Mouse (Mus musculus) G1E (cell line): ENCODE measurements around the gene Ly6g6e. TPM values are rescaled to one million over a fixed set of nuclear protein-coding genes. Genes with fewer than 3 reads are reported as not detected.
A peak's percentile ranks its signal among the peaks of the same experiment; 100 is the strongest.
"Not testable (repeated sequence)": the region's sequence is repeated elsewhere in the genome, so short reads cannot be mapped to it uniquely, and the experiment has no call there.

ENCODE experiments used
- ATAC-seq: 2 replicates; pipeline ENCODE4 v1.8.0; 2016; ENCODE audit warnings: mild to moderate bottlenecking; ENCODE audit not compliant: insufficient number of reproducible peaks, poor library complexity, low FRiP score, severe bottlenecking; ENCODE audit errors: extremely low read depth
- DNase-seq: peaks from one replicate; pipeline ENCODE4 v3.0.0; 2012; ENCODE audit warnings: low spot score
- H3K27me3 ChIP-seq: 2 replicates; pipeline ENCODE4 v1.6.1; 2012; ENCODE audit warnings: mild to moderate bottlenecking, low read length, inconsistent platforms; ENCODE audit not compliant: insufficient read depth
- H3K36me3 ChIP-seq: replicated peaks from 2 replicates; pipeline ENCODE3; 2012; ENCODE audit warnings: mild to moderate bottlenecking, inconsistent platforms
- H3K4me1 ChIP-seq: 2 replicates; pipeline ENCODE4 v1.6.1; 2012; ENCODE audit warnings: low read depth, low read length, inconsistent platforms, mixed read lengths; ENCODE audit not compliant: insufficient read depth
- H3K4me3 ChIP-seq: 2 replicates; pipeline ENCODE4 v1.5.1; 2012; ENCODE audit warnings: low read depth, mild to moderate bottlenecking, inconsistent platforms, low read length, moderate library complexity, mixed read lengths
- H3K9me3 ChIP-seq: replicated peaks from 2 replicates; pipeline ENCODE4 v1.6.1; 2012; ENCODE audit warnings: inconsistent platforms
- CTCF ChIP-seq: IDR thresholded peaks from 2 replicates; pipeline ENCODE4 v1.5.1; 2012; ENCODE audit warnings: low read depth, low read length, inconsistent platforms, mixed read lengths
- GATA1 ChIP-seq: IDR thresholded peaks from 2 replicates; pipeline ENCODE4 v1.6.1; 2012; ENCODE audit warnings: borderline replicate concordance, low read length, inconsistent platforms, mixed read lengths
- GATA2 ChIP-seq: IDR thresholded peaks from 2 replicates; pipeline ENCODE4 v1.6.1; 2012; ENCODE audit warnings: low read depth, low read length, inconsistent platforms, borderline replicate concordance
- POLR2AphosphoS5 ChIP-seq: IDR thresholded peaks from 2 replicates; pipeline ENCODE4 v1.6.1; 2012; ENCODE audit warnings: low read depth, low read length, inconsistent platforms; ENCODE audit not compliant: insufficient replicate concordance
- TAL1 ChIP-seq: conservative IDR thresholded peaks from 2 replicates; pipeline ENCODE4 v1.6.1; 2012; ENCODE audit warnings: low read depth, low read length, inconsistent platforms, mixed read lengths
- polyA plus RNA-seq: library from polyadenylated mRNA; stranded (reverse); fragments of >175 nt; gene quantifications from 2 replicates; pipeline ENCODE4 v1.2.3, GENCODE M21; 2012
- total RNA-seq, 2 experiments: library from RNA; stranded (forward) in 1 of 2; stranded (reverse) in 1 of 2; fragments of 200-1000 nt in 1 of 2; fragments of >200 nt in 1 of 2; fragmentation: Nextera tagmentation in 1 of 2; gene quantifications; 2 replicates each; pipeline ENCODE4 v1.2.3; 2014 to 2017

Ly6g6e gene
- total and polyA plus RNA-seq, 3 experiments, result 0.36 TPM; not detected in 2

DNA sequence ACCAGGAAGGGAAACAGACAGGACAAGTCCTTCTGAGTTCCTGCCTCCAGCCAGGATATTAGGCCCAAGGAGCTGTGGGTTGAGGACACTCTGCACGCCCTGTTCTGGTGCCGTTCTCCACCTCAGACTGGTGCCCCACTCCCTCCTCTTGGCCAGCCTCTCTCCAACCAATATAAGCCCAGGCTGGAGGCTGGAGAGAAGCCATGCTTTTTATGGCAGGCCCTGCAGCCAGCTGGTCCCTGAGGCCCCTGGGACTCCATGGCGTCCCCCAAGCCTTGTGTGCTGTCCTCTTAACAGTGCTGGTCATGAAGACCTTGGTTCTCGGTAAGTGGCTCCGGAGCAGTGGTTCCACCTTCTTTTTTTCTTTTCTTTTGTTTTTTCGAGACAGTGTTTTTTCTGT, 31.4 kb downstream of the Ly6g6e start, which contains the start of gene Ly6g5c:
Gene Ly6g5c, plus strand, starts transcription at position 183 of the 400 bp plus-strand sequence.
- peaks cover 57% of the 10 kb centered on the region for H3K4me1 ChIP-seq
- H3K27me3 ChIP-seq, result peaks cover 6% of the 10 kb centered on the region; the same call in 1 of the 2 replicates
- no peak for TF ChIP-seq TAL1
- no peak for TF ChIP-seq POLR2AphosphoS5
- no peak for TF ChIP-seq CTCF
- TF ChIP-seq GATA1, result no peak
- no peak for TF ChIP-seq GATA2
- no peak within 1 kb of the TSS for H3K4me3 ChIP-seq
- peaks cover 21% of the 10 kb centered on the region for H3K36me3 ChIP-seq
- no peak for ATAC-seq
- no peaks in the 10 kb centered on the region for H3K9me3 ChIP-seq
- DNase-seq, result no peak

DNA sequence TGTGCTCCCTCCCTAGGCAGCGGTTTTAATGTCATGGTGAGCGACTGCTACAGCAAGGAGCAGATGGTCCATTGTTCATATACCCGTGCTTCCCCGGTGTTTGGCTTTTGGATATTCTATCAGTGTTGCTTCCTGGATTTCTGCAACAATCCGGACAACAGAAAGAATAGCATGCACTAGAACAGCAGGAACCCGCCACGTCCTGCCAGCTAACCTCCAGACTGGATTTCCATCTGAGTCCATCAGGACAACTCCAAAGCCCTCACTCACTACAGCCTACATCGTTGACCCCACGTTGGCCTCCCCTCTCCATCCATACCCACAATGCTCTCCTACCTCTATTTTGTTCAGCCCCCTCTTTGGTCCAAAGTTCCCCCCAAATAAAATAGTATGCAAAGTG, 35.1 kb downstream of the Ly6g6e start:
- H3K4me3 ChIP-seq, result no peak overlapping the region
- DNase-seq, result no peak
- H3K27me3 ChIP-seq, result peaks cover 6% of the 10 kb centered on the region; the same call in 1 of the 2 replicates
- TF ChIP-seq GATA2 (no peak), POLR2AphosphoS5 (no peak), TAL1 (no peak), GATA1 (no peak), CTCF (no peak)
- H3K4me1 ChIP-seq, result peaks cover 33% of the 10 kb centered on the region
- H3K9me3 ChIP-seq, result no peaks in the 10 kb centered on the region
- no peak for ATAC-seq
- peaks cover 36% of the 10 kb centered on the region for H3K36me3 ChIP-seq

DNA sequence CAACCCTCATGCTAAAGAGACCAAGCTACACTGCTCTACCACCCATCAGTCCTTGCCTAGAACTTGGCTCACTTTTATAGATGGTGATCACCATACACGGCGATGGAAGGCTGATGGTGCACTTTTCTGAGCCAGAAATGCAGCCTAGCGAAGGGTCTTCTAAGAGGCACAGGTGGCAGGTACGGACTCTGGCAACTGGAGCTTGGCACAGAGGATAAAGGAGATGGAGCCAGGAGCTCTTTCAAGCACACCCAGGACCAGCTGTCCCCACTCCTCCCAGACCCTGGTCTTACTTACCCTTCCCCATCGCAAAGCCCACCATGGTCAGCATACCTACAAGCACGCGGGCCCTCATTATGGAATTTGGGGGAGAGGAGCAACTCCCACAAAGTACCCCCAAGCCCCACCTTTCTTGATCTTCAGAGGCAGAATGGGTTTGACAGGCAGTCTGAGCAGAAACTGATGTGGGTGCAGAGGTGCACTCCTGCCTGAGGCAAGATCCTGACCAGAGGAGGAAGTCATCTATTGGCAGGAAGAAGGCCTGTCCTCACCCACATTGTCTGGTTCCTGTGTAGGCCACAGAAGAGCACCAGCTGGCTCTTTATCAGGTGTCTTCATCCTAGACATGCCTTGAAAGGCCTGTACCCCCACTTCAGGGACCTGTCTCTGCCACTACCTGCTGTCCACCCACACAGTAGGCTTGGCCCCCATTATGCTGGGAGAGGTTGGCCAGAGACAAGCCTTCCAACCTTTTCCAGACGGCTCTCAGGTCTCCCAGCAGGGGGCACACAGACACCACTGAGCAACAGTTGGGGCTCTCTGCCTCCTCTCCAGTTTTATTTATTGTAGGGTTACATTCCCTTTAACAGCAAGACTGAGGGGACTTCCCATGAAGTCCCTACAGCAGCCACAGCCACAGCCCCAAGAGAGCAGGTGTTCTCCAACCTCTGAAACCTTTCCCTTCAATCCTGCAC, 38.6 kb downstream of the Ly6g6e start, which contains the start of gene Ly6g5b:
Gene Ly6g5b, minus strand, starts transcription at position 383 of the 974 bp plus-strand sequence.
- ATAC-seq (no peak), DNase-seq (no peak)
- H3K4me3 ChIP-seq, result no peak within 1 kb of the TSS
- peaks cover 69% of the 10 kb centered on the region for H3K36me3 ChIP-seq
- no peaks in the 10 kb centered on the region for H3K9me3 ChIP-seq
- peaks cover 40% of the 10 kb centered on the region for H3K4me1 ChIP-seq
- TF ChIP-seq CTCF (no peak), POLR2AphosphoS5 (no peak), TAL1 (no peak), GATA2 (no peak), GATA1 (no peak)
- peaks cover 6% of the 10 kb centered on the region; the same call in 1 of the 2 replicates for H3K27me3 ChIP-seq

DNA sequence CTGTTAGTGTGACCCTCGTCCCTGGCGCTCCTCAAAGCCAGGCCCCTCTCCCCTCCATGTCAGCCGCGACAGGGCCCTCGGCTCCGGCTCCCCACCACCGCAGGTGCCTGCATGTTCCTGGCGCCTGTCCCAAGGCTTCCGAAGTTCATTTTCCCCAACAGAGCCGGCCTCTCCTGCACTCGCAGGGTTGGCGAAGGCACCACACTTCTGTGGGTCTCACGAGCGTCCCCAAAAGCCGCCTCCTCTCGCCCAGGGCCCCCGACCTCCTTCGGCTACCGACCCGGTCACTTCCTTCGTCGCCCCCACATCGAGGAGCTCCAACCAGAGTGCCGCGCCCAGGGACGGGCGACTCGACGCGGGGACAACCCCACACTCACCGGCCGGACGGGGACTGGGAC, 44.0 kb downstream of the Ly6g6e start:
- DNase-seq (no peak), ATAC-seq (no peak)
- no peaks in the 10 kb centered on the region for H3K9me3 ChIP-seq
- TF ChIP-seq GATA2 (no peak), POLR2AphosphoS5 (no peak), CTCF (no peak), TAL1 (no peak), GATA1 (no peak)
- peaks cover 72% of the 10 kb centered on the region for H3K36me3 ChIP-seq
- H3K27me3 ChIP-seq, result no peaks in the 10 kb centered on the region
- H3K4me1 ChIP-seq, result peaks cover 70% of the 10 kb centered on the region
- H3K4me3 ChIP-seq, result peak overlapping the region; percentile 89

DNA sequence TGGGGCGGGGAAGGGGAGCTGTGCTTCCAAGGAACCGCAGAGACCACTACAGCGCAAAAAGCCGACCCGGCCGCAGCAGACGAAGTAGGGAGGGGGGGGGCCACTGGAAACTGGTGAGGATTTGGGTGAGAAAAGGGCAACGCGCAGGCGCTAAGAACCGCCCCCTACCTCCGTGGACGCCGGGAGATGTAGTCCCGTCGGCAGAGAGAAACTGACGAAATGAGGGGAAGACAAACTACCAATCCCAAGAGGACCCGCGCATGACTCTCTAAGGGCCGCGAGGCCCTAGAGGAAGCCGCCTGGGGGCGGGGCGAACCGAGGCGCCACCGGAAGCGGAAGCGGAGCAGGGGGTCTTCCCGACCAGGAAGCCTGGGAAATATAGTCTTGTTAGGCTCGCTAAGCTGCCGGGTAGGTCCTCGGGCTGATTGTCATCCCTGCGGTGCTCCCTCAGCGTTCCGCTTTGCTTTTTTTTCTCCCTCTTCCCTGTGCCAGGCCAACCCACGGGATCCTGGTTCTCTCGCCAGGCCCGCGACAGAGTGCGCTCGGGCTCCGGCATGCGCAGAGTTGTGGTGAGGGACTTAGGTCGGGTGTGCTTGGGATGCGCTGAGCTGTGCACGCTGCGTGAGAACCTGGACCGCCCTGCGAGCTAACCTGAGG, 44.6 kb downstream of the Ly6g6e start, which contains the start of gene Gpank1:
Gene Gpank1, plus strand, starts transcription at position 313 of the 657 bp plus-strand sequence.
- no peak for TF ChIP-seq CTCF
- Histone ChIP-seq H3K4me3 (peak within 1 kb of the TSS; percentile 89), H3K27me3 (no peaks in the 10 kb centered on the region), H3K36me3 (peaks cover 67% of the 10 kb centered on the region), H3K9me3 (no peaks in the 10 kb centered on the region), H3K4me1 (peaks cover 65% of the 10 kb centered on the region)
- ATAC-seq (peak; percentile 94), DNase-seq (peak; percentile 96)

DNA sequence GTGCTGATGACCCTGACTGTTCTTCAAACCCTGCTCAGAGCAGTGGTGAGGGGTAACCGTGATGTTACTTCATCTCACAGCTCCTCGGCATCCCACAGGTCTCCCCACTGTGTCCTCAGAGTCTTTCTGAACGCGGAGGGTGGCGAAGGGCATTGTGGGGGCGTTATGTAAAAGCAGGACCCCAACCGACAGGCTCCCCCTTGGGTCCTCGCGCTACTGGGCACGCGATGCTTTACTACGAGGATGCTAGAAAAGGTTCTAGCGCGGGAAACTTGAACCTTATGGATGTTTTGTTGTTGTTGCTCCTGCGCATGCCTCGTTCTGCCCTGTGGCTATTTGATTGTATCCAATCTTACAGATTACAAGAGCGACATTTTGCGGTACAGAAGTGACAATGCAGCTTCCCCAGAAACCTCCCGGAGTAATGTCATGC, 45.2 kb downstream of the Ly6g6e start, which contains the start of gene Csnk2b:
Gene Csnk2b, minus strand, starts transcription at position 183 of the 433 bp plus-strand sequence.
- DNase-seq, result peak; percentile 34
- no peak for TF ChIP-seq TAL1
- no peak for TF ChIP-seq GATA2
- TF ChIP-seq GATA1, result no peak
- no peak for TF ChIP-seq CTCF
- TF ChIP-seq POLR2AphosphoS5, result no peak
- no peaks in the 10 kb centered on the region for H3K27me3 ChIP-seq
- peaks cover 61% of the 10 kb centered on the region for H3K36me3 ChIP-seq
- no peaks in the 10 kb centered on the region for H3K9me3 ChIP-seq
- peaks cover 69% of the 10 kb centered on the region for H3K4me1 ChIP-seq
- no peak for ATAC-seq
- H3K4me3 ChIP-seq, result peak within 1 kb of the TSS; percentile 89

DNA sequence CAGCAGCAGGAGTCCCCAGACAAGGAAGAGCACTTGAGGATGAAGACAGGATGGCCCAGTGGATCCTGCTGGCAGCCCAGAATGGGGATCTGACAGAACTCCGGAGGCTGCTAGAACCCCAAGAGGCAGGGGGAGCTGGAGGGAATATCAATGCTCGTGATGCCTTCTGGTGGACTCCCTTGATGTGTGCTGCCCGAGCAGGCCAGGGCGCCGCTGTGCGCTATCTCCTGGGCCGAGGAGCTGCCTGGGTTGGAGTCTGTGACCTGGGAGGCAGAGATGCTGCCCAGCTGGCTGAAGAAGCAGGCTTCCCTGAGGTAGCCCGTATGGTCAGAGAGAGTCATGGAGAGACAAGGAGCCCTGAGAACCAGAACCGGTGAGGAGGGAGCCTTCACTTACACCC, 46.6 kb downstream of the Ly6g6e start:
- Histone ChIP-seq H3K36me3 (peaks cover 61% of the 10 kb centered on the region), H3K4me1 (peaks cover 74% of the 10 kb centered on the region)
- H3K4me3 ChIP-seq, ATAC-seq, H3K27me3 ChIP-seq, DNase-seq, H3K9me3 ChIP-seq: not testable (repeated sequence)

DNA sequence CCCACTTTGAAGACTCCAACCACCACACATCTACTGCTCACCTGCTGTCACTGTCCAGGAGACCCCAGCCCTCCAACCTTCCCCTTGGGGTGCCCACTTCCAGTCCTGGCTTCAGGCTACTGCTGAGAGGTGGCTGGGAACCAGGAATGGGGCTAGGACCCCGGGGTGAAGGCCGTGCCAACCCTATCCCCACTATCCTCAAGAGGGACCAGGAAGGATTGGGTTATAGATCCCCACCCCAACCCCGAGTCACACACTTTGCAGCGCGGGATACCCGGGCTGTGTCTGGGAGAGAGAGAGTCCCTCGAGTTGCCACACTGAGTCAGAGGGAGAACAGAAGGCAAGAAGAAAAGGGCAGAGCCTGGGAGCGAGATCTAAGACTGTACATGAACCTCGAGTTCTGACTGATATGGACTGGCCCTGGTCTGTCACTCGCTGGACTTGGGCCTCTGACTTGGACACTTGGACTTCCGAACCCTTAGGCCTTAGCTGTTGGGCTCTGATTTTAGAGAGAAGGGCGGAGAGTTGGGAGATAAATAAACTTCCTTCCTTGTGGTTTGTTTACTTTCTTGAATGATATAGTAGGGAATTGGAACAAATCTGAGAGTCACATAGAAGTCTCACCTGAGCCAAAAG, 47.7 kb downstream of the Ly6g6e start:
- H3K4me3 ChIP-seq, H3K9me3 ChIP-seq, DNase-seq, H3K27me3 ChIP-seq, ATAC-seq: not testable (repeated sequence)
- peaks cover 79% of the 10 kb centered on the region for H3K4me1 ChIP-seq
- peaks cover 61% of the 10 kb centered on the region for H3K36me3 ChIP-seq
